Mouse (Mus musculus) bone marrow macrophage, adult 2 months (primary cell): ENCODE data around the gene Baiap2. TPM values are rescaled to one million over a fixed set of nuclear protein-coding genes. Genes with fewer than 3 reads are reported as not detected.
A peak's percentile ranks its signal among the peaks of the same experiment; 100 is the strongest.

Experiments
- H3K27ac ChIP-seq: 2 replicates; pipeline ENCODE4 v1.5.1; 2012; ENCODE audit warnings: low read depth, low read length; ENCODE audit not compliant: insufficient read depth
- H3K4me1 ChIP-seq: 2 replicates; pipeline ENCODE4 v1.6.1; 2012; ENCODE audit warnings: low read length; ENCODE audit not compliant: control insufficient read depth, insufficient read depth
- H3K4me3 ChIP-seq: 2 replicates; pipeline ENCODE4 v1.5.1; 2012; ENCODE audit warnings: mild to moderate bottlenecking, low read length, moderate library complexity; ENCODE audit not compliant: insufficient read depth
- CTCF ChIP-seq: IDR thresholded peaks from 2 replicates; pipeline ENCODE4 v1.5.1; 2012; ENCODE audit warnings: low read depth, mild to moderate bottlenecking, low read length, moderate library complexity
- POLR2A ChIP-seq: IDR thresholded peaks from 2 replicates; pipeline ENCODE4 v1.6.1; 2012; ENCODE audit warnings: mild to moderate bottlenecking, low read depth, low read length, borderline replicate concordance
- polyA plus RNA-seq: library from polyadenylated mRNA; stranded (reverse); fragments of >200 nt; gene quantifications from 2 replicates; pipeline ENCODE4 v1.2.4, GENCODE M21; 2012; ENCODE audit not compliant: missing spikeins, insufficient read depth, insufficient read length

Baiap2 gene
- polyA plus RNA-seq, 1 experiment = 41.8 TPM

DNA sequence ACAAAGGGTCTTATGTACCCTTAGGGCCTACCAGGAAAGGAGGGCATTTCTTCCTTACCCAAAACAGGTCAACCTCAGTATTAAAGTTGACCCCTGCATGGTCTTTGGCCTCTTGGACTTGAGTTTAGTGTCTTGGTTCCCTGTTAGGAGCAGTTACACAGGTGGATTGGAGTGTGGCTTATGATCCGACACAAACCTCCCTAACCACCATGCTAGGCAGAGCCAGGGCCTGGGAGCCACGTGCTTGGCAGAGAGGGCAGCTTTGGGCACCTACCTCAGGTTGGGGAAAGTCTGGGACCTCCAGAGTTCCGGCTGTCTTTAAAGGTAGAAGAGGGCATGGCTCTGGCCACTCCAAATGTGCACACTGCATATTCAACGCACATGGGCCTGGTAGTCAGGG, 23.1 kb upstream of the Baiap2 start:
- H3K27ac ChIP-seq = no peak overlapping the region
- peaks cover 27% of the 10 kb centered on the region for H3K4me1 ChIP-seq
- H3K4me3 ChIP-seq = no peak overlapping the region
- no peak for TF ChIP-seq CTCF
- TF ChIP-seq POLR2A = no peak

DNA sequence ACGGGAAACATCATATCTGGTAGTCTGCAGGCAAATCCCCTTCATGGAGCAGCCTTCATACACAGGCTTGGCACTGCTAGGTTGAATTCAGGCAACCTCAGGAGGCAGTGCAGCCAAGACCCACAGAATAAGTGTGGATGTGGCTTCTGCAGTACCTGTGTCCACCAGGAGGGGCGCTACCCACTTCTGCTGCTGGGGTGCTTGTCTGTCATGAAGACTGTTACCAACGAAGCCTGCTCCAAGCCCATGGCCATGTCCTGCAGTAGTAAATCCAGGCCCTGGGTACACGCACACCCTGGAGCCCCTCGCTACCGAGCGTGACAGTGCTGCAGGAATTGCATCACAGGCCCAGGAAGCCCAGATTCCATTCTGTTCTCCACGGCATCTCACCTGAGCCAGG, 22.7 kb upstream of the Baiap2 start:
- H3K4me3 ChIP-seq = no peak overlapping the region
- TF ChIP-seq CTCF (peak; percentile 83), POLR2A (no peak)
- peaks cover 27% of the 10 kb centered on the region for H3K4me1 ChIP-seq
- no peak overlapping the region for H3K27ac ChIP-seq

DNA sequence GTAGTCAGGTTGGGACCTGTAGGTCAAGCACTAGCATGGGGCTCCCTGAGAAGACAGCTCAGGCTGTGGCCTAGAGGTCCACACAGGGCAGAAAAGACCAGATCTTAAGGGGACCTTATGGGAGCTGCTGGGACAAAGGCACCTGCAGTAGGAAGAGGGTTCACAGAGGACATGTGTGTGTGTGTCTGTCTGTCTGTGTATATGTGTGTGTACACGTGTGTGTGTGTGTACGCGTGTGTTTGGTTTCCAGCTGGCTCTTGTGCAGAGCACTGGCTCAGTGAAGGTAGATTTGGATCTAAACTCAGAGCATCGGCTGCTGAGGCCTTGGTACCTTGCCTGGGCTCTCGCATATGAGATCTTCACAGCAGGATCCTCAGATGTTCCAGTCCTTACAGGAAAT, 21.9 kb upstream of the Baiap2 start:
- Histone ChIP-seq H3K27ac (no peak overlapping the region), H3K4me3 (no peak overlapping the region), H3K4me1 (peaks cover 24% of the 10 kb centered on the region)
- no peak for TF ChIP-seq POLR2A
- no peak for TF ChIP-seq CTCF

DNA sequence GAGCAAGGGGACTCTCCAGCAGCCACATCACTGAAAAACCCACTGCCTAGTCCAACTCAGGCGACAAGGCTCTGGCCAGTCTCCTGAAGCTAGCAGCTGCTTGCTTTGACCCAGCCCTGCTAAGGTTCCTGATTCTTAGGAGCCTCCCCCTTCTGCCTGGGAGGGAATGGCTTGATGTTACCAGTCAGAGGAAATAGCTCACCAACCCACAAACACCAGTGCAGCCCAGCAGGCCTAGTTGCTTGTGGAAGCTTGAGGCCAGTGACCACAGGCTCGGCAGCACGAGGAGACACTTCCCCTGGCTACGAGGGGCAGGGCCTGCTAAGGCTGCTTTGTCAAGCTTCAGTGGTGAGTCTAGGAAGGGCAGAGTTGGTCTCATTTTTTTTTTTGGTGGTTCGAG, 17.4 kb upstream of the Baiap2 start:
- peaks cover 50% of the 10 kb centered on the region for H3K4me1 ChIP-seq
- peak overlapping the region; percentile 88 for H3K27ac ChIP-seq
- no peak for TF ChIP-seq POLR2A
- no peak for TF ChIP-seq CTCF
- no peak overlapping the region for H3K4me3 ChIP-seq

GRCm38 (mm10) chr11:119926762-119927161, 15.8 kb upstream of the Baiap2 start:
- Histone ChIP-seq H3K4me1 (peaks cover 57% of the 10 kb centered on the region), H3K27ac (0 out of 2 replicates have a peak overlapping the region, but pooled peaks have one; percentile 10)
- TF ChIP-seq POLR2A = no peak
- TF ChIP-seq CTCF = no peak

DNA sequence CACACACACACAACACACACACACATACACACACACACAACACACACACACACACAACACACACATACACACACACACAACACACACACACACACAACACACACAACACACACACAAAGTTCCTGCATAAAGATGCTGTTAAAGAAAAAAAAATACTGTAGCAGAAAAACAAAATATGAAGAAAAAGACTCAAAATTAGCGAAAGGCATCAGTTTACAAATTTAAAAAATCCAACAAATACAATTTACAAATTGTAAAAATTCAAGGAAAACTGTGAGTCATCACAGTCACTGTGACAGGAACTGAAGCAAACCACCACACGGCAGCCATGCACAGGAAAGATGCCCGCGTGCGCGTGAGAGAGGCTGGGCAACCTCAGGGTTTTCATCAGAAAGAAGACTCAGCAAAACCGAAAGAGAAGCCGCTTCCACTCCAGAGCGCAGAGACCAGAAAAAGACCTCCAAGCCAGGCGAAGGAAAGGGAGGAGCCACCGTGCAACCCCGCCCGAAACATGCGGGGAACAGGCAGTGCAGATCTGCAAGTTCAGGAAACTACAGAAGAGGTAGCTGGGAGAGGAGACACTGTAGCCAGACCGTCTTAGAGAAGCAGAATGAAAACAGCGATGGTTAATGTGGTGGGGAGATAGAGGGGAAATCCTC, 14.4 kb upstream of the Baiap2 start:
- Histone ChIP-seq H3K27ac (peak overlapping the region; percentile 80), H3K4me1 (peaks cover 65% of the 10 kb centered on the region), H3K4me3 (peak overlapping the region; percentile 15)
- no peak for TF ChIP-seq CTCF
- TF ChIP-seq POLR2A = no peak

More at GRCm38 (mm10) chr11:119926762-119927161, 15.8 kb upstream of the Baiap2 start:
- no peak overlapping the region for H3K4me3 ChIP-seq

DNA sequence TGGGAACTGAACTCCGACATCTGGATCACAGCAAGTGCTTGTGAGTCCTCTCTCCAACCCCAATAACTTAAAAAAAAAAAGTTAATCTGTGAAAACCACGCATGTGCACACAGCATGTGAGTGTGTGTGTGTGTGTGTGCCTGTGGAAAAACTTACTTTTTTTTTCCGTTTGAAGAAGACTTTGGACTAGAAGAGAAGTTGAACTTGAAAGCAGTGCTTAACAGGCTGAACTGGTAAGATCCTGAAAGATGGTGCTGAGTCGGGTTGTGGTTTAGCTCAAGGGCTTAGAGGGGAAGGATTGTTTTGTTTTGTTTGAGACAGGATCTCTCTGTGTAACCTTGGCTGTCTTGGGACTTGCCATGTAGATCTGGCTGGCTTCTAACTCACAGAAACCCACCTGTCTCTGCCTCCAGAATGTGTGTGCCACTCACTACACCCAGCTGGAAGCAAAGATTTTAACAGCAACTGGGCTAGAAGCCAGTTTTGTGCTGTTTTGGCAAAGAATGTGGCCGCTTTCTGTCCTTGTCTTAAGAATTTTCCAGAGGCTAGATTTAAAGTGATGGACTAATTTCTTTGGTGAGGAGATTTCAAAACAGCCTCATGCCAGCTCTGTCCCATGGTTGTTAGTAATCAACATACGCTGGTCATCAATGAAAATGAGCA, 12.8 kb upstream of the Baiap2 start:
- peaks cover 68% of the 10 kb centered on the region for H3K4me1 ChIP-seq
- H3K27ac ChIP-seq = peak overlapping the region; percentile 80
- TF ChIP-seq CTCF (no peak), POLR2A (no peak)
- H3K4me3 ChIP-seq = no peak overlapping the region

DNA sequence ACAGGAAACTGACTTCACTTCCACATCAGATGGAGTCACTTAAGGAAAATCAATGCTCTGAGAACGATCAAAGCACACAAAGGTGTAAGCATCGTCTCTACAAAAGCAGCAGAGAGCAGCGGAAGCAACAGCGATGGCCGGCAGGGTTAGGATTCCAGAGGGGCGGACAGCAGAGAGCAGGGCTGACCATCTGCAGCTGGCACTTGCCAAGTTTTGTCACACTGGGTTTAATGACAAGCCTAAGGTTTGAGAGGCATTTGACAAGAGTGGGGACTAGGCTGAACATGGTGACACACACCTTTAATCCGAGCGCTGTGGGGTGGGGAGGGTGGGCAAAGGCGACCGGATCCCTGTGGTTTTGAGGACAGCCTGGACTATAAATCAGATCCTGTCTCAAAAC, 10.8 kb upstream of the Baiap2 start:
- Histone ChIP-seq H3K4me3 (no peak overlapping the region), H3K27ac (no peak overlapping the region), H3K4me1 (peaks cover 59% of the 10 kb centered on the region)
- TF ChIP-seq CTCF (no peak), POLR2A (no peak)

- H3K4me1 ChIP-seq = peaks cover 59% of the 10 kb centered on the region
- TF ChIP-seq POLR2A (no peak), CTCF (0 out of 2 replicates have a peak, but pooled peaks have one; percentile 8)
- no peak overlapping the region for H3K27ac ChIP-seq
- H3K4me3 ChIP-seq = no peak overlapping the region
Observed at GRCm38 (mm10) chr11:119933142-119933541, 9.4 kb upstream of the Baiap2 start.

GRCm38 (mm10) chr11:119933819-119934583, 8.6 kb upstream of the Baiap2 start:
- Histone ChIP-seq H3K27ac (no peak overlapping the region), H3K4me1 (peaks cover 55% of the 10 kb centered on the region), H3K4me3 (no peak overlapping the region)
- 0 out of 2 replicates have a peak, but pooled peaks have one; percentile 9 for TF ChIP-seq CTCF
- no peak for TF ChIP-seq POLR2A
